Mouse (Mus musculus): ENCODE data around the gene Plekhh1. TPM values are rescaled to one million over a fixed set of nuclear protein-coding genes. Genes with fewer than 3 reads are reported as not detected.

The Plekhh1 gene
- polyA plus RNA-seq, 1 experiment from 2014 or later, result 2.0 TPM

DNA sequence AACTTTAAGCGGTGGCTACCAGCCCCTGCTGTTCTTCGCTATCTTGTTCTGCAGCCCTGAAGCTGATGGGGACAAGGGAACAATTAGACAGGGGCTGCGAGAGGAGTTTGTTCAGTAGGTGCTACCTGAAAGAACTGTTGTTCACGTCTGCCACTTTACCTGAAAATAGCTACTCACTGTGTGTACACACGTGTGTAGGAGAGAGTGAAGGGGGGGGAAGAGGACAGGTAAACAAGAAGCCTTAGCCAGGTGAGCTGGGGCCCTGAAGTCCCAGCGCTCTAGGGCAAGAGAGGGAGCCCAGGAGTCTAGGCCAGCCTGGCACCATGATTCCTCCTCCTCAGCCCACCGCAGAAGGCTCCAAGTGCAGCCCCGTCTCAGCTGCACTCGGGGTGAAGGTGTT is 31.2 kb downstream of the Plekhh1 start:
- Histone ChIP-seq H3K4me1 (no peaks in the 10 kb centered on the region), H3K4me3 (replicated peaks) (no peak overlapping the region), H3K9me3 (replicated peaks) (no peaks in the 10 kb centered on the region), H3K27me3 (replicated peaks) (no peaks in the 10 kb centered on the region), H3K27ac (replicated peaks) (no peak overlapping the region), H3K36me3 (peaks cover 11% of the 10 kb centered on the region; the same call in 1 of the 2 replicates), H3K4me2 (no peak overlapping the region), H3K9ac (replicated peaks) (no peak overlapping the region)
- 95% methylated on average over 9 of the region's 9 CpGs for WGBS
- ATAC-seq (ENCODE audit: low FRiP score), result no peak

DNA sequence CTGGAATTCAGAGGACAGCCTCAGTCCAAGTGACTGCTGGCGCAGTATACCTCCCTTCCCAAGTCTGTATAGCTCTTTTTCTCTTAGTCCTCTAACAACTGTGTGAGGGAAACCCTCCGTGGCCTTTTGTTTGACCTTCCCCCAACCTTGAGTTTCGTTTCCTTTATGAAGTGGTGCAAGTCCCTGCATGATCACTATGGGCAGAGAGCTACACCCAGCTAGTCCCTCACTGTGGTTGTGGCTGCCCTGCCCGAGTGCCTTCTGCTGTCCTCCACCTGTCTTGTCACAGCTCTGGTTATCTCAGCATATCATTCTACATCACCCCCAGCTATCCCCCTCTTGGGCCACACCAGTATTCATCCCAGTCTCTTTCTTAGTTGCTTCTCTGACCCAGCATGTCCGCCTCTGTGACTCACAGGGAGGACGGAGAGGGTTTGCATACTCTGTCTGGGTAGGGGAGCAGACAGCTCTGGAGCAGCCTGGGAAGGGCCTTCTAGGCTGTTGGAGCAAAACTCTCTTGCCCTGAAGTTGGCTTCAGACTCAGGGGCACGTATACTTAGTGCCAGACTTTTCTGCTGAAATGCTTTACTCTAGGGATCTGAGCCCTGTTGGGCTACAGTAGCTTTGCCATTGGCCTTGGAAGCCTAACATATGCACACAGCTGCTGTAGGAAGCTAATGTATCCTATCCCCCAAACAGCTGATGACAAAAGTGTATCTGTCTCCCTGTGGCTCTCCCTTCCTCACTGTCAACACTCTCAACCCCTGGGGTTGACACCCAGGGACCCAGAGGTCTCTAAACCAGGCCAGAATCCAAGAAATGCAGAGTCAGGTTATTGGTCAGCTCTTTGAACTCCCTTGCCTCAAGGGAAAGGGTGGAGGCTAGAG is 32.0 kb downstream of the Plekhh1 start:
- Histone ChIP-seq H3K4me1 (no peaks in the 10 kb centered on the region), H3K9ac (replicated peaks) (no peak overlapping the region), H3K9me3 (replicated peaks) (no peaks in the 10 kb centered on the region), H3K4me3 (replicated peaks) (no peak overlapping the region), H3K27ac (replicated peaks) (no peak overlapping the region), H3K27me3 (replicated peaks) (no peaks in the 10 kb centered on the region), H3K36me3 (peaks cover 13% of the 10 kb centered on the region; the same call in 1 of the 2 replicates), H3K4me2 (no peak overlapping the region)
- WGBS, result 83% methylated on average over 7 of the region's 7 CpGs
- ATAC-seq (ENCODE audit: low FRiP score), result no peak

DNA sequence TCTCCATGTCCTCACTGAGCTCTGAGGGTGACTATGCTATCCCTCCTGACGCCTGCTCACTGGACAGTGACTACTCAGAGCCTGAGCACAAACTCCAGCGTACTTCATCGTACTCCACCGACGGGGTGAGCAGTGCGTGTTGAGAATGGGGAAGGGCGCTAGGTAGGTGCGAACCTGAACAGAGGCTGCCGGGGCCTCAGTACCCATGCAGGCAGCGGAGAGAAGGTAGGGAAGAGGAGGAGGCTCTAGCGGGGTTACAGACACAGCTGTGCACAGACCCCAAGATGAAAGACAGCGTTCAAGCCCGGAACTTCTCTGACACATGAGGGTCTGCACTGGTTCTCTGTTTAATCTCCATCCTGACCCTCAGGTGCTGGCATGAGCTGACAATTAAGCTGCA is 35.5 kb downstream of the Plekhh1 start:
- Histone ChIP-seq H3K4me3 (replicated peaks) (no peak overlapping the region), H3K9ac (replicated peaks) (no peak overlapping the region), H3K27me3 (replicated peaks) (no peaks in the 10 kb centered on the region), H3K27ac (replicated peaks) (no peak overlapping the region), H3K4me2 (no peak overlapping the region), H3K36me3 (peaks cover 29% of the 10 kb centered on the region; the same call in 1 of the 2 replicates), H3K4me1 (no peaks in the 10 kb centered on the region), H3K9me3 (replicated peaks) (no peaks in the 10 kb centered on the region)
- 89% methylated on average over 13 of the region's 13 CpGs for WGBS
- ATAC-seq (ENCODE audit: low FRiP score), result no peak

- no peak for ATAC-seq (ENCODE audit: low FRiP score)
- Histone ChIP-seq H3K4me1 (no peaks in the 10 kb centered on the region), H3K4me2 (no peak overlapping the region), H3K27ac (replicated peaks) (no peak overlapping the region), H3K36me3 (peaks cover 35% of the 10 kb centered on the region; the same call in 1 of the 2 replicates), H3K9ac (replicated peaks) (no peak overlapping the region), H3K4me3 (replicated peaks) (no peak overlapping the region), H3K27me3 (replicated peaks) (no peaks in the 10 kb centered on the region), H3K9me3 (replicated peaks) (no peaks in the 10 kb centered on the region)
- 91% methylated on average over 9 of the region's 9 CpGs for WGBS
Observed at GRCm38 (mm10) chr12:79066431-79066830, 37.5 kb downstream of the Plekhh1 start.

- H3K9ac ChIP-seq (replicated peaks), result no peak overlapping the region
- WGBS, result 90% methylated on average over 5 of the region's 5 CpGs
- H3K27me3 ChIP-seq (replicated peaks), result no peaks in the 10 kb centered on the region
- H3K4me3 ChIP-seq (replicated peaks), result no peak overlapping the region
- no peak overlapping the region for H3K4me2 ChIP-seq
- ATAC-seq (ENCODE audit: low FRiP score), result no peak
- peaks cover 32% of the 10 kb centered on the region; the same call in 1 of the 2 replicates for H3K36me3 ChIP-seq
- no peaks in the 10 kb centered on the region for H3K9me3 ChIP-seq (replicated peaks)
- no peaks in the 10 kb centered on the region for H3K4me1 ChIP-seq
- no peak overlapping the region for H3K27ac ChIP-seq (replicated peaks)
Observed at GRCm38 (mm10) chr12:79067526-79067925, 38.6 kb downstream of the Plekhh1 start.

GRCm38 (mm10) chr12:79068306-79068705 is 39.3 kb downstream of the Plekhh1 start:
- H3K27ac ChIP-seq (replicated peaks), result no peak overlapping the region
- no peaks in the 10 kb centered on the region for H3K27me3 ChIP-seq (replicated peaks)
- H3K4me2 ChIP-seq, result no peak overlapping the region
- H3K9ac ChIP-seq (replicated peaks), result no peak overlapping the region
- no peaks in the 10 kb centered on the region for H3K9me3 ChIP-seq (replicated peaks)
- no peak overlapping the region for H3K4me3 ChIP-seq (replicated peaks)
- ATAC-seq (ENCODE audit: low FRiP score), result no peak
- no peaks in the 10 kb centered on the region for H3K4me1 ChIP-seq
- 92% methylated on average over 11 of the region's 11 CpGs for WGBS
- H3K36me3 ChIP-seq, result peaks cover 32% of the 10 kb centered on the region; the same call in 1 of the 2 replicates

GRCm38 (mm10) chr12:79069187-79069608 is 40.2 kb downstream of the Plekhh1 start:
- Histone ChIP-seq H3K9ac (replicated peaks) (no peak overlapping the region), H3K36me3 (peaks cover 37% of the 10 kb centered on the region)
- 90% methylated on average over 6 of the region's 6 CpGs for WGBS

DNA sequence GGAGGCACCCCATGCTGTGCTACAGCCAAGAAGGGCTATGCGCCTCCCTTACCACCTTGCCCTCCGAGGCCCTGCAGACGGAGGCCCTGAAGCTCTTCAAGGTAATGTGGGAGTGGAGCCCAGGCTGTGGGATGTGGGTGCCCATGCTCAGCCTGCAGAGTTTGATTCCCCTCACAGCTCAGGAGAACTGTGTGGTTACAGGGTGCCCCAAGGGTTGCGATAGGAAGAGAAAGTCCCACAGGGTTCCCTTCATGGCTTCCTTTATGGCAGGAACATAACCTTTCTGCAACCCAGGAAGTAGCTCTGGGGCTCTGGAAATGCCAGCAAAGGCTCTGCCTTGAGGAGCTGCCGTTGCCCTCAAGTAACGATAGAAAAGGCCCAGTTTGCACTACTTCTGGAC is 41.0 kb downstream of the Plekhh1 start:
- no peak for ATAC-seq (ENCODE audit: low FRiP score)
- no peak overlapping the region for H3K4me3 ChIP-seq (replicated peaks)
- no peak overlapping the region for H3K4me2 ChIP-seq
- H3K4me1 ChIP-seq, result no peaks in the 10 kb centered on the region
- H3K9me3 ChIP-seq (replicated peaks), result no peaks in the 10 kb centered on the region
- no peak overlapping the region for H3K27ac ChIP-seq (replicated peaks)
- H3K27me3 ChIP-seq (replicated peaks), result no peaks in the 10 kb centered on the region
- 85% methylated on average over 6 of the region's 6 CpGs for WGBS
- peaks cover 40% of the 10 kb centered on the region for H3K36me3 ChIP-seq
- no peak overlapping the region for H3K9ac ChIP-seq (replicated peaks)

More at GRCm38 (mm10) chr12:79069187-79069608, 40.2 kb downstream of the Plekhh1 start:
- no peak overlapping the region for H3K4me3 ChIP-seq (replicated peaks)
- ATAC-seq (ENCODE audit: low FRiP score), result no peak
- no peaks in the 10 kb centered on the region for H3K9me3 ChIP-seq (replicated peaks)
- no peaks in the 10 kb centered on the region for H3K4me1 ChIP-seq
- H3K4me2 ChIP-seq, result no peak overlapping the region
- H3K27me3 ChIP-seq (replicated peaks), result no peaks in the 10 kb centered on the region
- H3K27ac ChIP-seq (replicated peaks), result no peak overlapping the region

- Histone ChIP-seq H3K4me3 (replicated peaks) (no peak overlapping the region), H3K27me3 (replicated peaks) (no peaks in the 10 kb centered on the region), H3K36me3 (peaks cover 43% of the 10 kb centered on the region), H3K9ac (replicated peaks) (no peak overlapping the region), H3K4me2 (no peak overlapping the region), H3K9me3 (replicated peaks) (no peaks in the 10 kb centered on the region), H3K4me1 (no peaks in the 10 kb centered on the region), H3K27ac (replicated peaks) (no peak overlapping the region)
- WGBS, result 88% methylated on average over 9 of the region's 9 CpGs
- ATAC-seq (ENCODE audit: low FRiP score), result no peak
Observed at GRCm38 (mm10) chr12:79070736-79071333, 41.9 kb downstream of the Plekhh1 start.

- H3K27me3 ChIP-seq (replicated peaks), result no peaks in the 10 kb centered on the region
- 93% methylated on average over 6 of the region's 6 CpGs for WGBS
- no peaks in the 10 kb centered on the region for H3K4me1 ChIP-seq
- H3K27ac ChIP-seq (replicated peaks), result no peak overlapping the region
- H3K9ac ChIP-seq (replicated peaks), result no peak overlapping the region
- peaks cover 52% of the 10 kb centered on the region for H3K36me3 ChIP-seq
- no peak overlapping the region for H3K4me3 ChIP-seq (replicated peaks)
- no peaks in the 10 kb centered on the region for H3K9me3 ChIP-seq (replicated peaks)
- no peak overlapping the region for H3K4me2 ChIP-seq
- no peak for ATAC-seq (ENCODE audit: low FRiP score)
Observed at GRCm38 (mm10) chr12:79072576-79072975, 43.6 kb downstream of the Plekhh1 start.

GRCm38 (mm10) chr12:79073362-79073761 is 44.4 kb downstream of the Plekhh1 start:
- Histone ChIP-seq H3K4me2 (no peak overlapping the region), H3K27me3 (replicated peaks) (no peaks in the 10 kb centered on the region), H3K36me3 (peaks cover 57% of the 10 kb centered on the region), H3K9ac (replicated peaks) (no peak overlapping the region), H3K27ac (replicated peaks) (no peak overlapping the region), H3K4me3 (replicated peaks) (no peak overlapping the region), H3K9me3 (replicated peaks) (no peaks in the 10 kb centered on the region), H3K4me1 (no peaks in the 10 kb centered on the region)
- ATAC-seq (ENCODE audit: low FRiP score), result no peak
- WGBS, result 94% methylated on average over 6 of the region's 6 CpGs
